Comparison of ENCODE assay signal across 19 mouse cellular contexts in genomic region chr9:123271552-123271951, GRCm38 (mm10). TPM values are rescaled to one million over a fixed set of nuclear protein-coding genes. Genes with fewer than 3 reads are reported as not detected.
"Had no signal": no experiment of that assay in that cellular context is flagged by ENCODE, and none has a peak within 500 bp of the region (broad histone marks: within the 10 kb centered on the region; RNA-seq: fewer than 3 reads in every experiment).

No protein-coding gene starts in this region.

- ATAC-seq: intestine, postnatal 0 days; liver, postnatal 0 days; midbrain, embryonic 13.5 days had no signal

- H3K9me3 ChIP-seq: limb, embryonic 12.5 days; liver, embryonic 13.5 days; lung, embryonic 15.5 days; midbrain, embryonic 13.5 days; stomach, embryonic 15.5 days had no signal

- H3K4me3 ChIP-seq: limb, embryonic 12.5 days; liver, embryonic 13.5 days; lung, embryonic 15.5 days; midbrain, embryonic 13.5 days; stomach, embryonic 15.5 days had no signal

- H3K27me3 ChIP-seq: limb, embryonic 12.5 days; liver, embryonic 13.5 days; lung, embryonic 15.5 days; midbrain, embryonic 13.5 days; stomach, embryonic 15.5 days had no signal

- H3K4me1 ChIP-seq: limb, embryonic 12.5 days; lung, embryonic 15.5 days; midbrain, embryonic 13.5 days; stomach, embryonic 15.5 days had no signal

- DNase-seq: kidney, adult 8-10 months; kidney, postnatal 25 days; layer of hippocampus, adult 9-11 months; layer of hippocampus, postnatal 36 days; liver; liver, embryonic 13.5 days; liver, postnatal 0 days; lung, postnatal 14 days; retina, postnatal 1 day; right cerebral cortex, postnatal 4 days; spleen, adult 18-20 months; thymus, postnatal 14 days had no signal

- H3K36me3 ChIP-seq: limb, embryonic 12.5 days; liver, embryonic 13.5 days; lung, embryonic 15.5 days; midbrain, embryonic 13.5 days; stomach, embryonic 15.5 days had no signal

RNA-seq across cellular contexts. Expression of gene Cdcp1, which starts 55.7 kb away (rescaled TPM):
- total RNA-seq: layer of hippocampus, postnatal 36 days; neutrophil, adult 5-6 weeks had no signal
- polyA plus RNA-seq: macrophage had no signal
